Mouse (Mus musculus): ENCODE measurements around the gene Homer3.

DNA sequence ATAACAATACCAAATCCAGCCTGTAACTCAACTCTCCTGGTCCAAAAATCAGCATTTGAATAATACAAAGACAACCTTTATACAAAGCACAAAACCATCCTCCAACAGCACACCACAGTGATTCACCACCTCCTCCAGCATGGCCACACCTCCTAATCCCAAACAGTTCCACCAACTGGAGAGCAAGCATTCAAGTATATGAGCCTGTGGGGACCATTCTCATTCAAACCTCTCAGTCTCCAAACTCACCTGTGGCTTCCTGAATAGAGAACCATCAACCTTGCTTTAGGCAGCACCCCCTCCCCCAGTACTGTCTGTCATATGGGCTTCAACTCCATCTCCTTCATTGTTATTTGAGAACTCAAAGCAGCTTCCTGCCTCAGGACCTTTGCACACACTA lies 8.3 kb upstream of the Homer3 start:
- TF ChIP-seq CTCF (IDR thresholded peaks at IDR 0.05; ENCODE audit: low read depth, low read length) (no peak), TAL1 (conservative IDR thresholded peaks at IDR 0.05; ENCODE audit: low read depth, low read length) (no peak)
